Mouse (Mus musculus) thymus, adult 2 months (tissue): ENCODE results near the gene Cfl1. TPM values are rescaled to one million over a fixed set of nuclear protein-coding genes. Genes with fewer than 3 reads are reported as not detected.

Experiments used
- DNase-seq: peaks from one replicate; pipeline ENCODE4 v3.0.0; 2021
- H3K27ac ChIP-seq: fragments of 200-500 bp; 2 replicates; pipeline ENCODE4 v1.5.1; 2012; ENCODE audit warnings: low read length, control low read depth; ENCODE audit not compliant: control insufficient read depth, insufficient read depth
- H3K27me3 ChIP-seq: fragments of 200-500 bp; 2 replicates; pipeline ENCODE4 v1.6.1; 2012; ENCODE audit warnings: mild to moderate bottlenecking, low read length, moderate library complexity, mixed read lengths; ENCODE audit not compliant: control insufficient read depth, insufficient read depth
- H3K36me3 ChIP-seq: fragments of 200-500 bp; 2 replicates; pipeline ENCODE4 v1.6.1; 2012; ENCODE audit warnings: mild to moderate bottlenecking, low read length, moderate library complexity; ENCODE audit not compliant: control insufficient read depth, insufficient read depth
- H3K4me1 ChIP-seq: fragments of 200-500 bp; replicated peaks from 2 replicates; pipeline ENCODE4 v1.6.1; 2012; ENCODE audit warnings: low read length; ENCODE audit not compliant: control insufficient read depth, insufficient read depth
- H3K4me3 ChIP-seq: fragments of 200-500 bp; 2 replicates; pipeline ENCODE4 v1.5.1; 2012; ENCODE audit warnings: mild to moderate bottlenecking, low read length, control low read depth, moderate library complexity; ENCODE audit not compliant: control insufficient read depth, insufficient read depth
- CTCF ChIP-seq: fragments of 200-500 bp; IDR thresholded peaks from 2 replicates; pipeline ENCODE4 v1.5.1; 2012; ENCODE audit warnings: mild to moderate bottlenecking, control low read depth, low read length, moderate library complexity, borderline replicate concordance; ENCODE audit not compliant: control insufficient read depth, poor library complexity, insufficient read depth; ENCODE audit errors: extremely low read depth
- POLR2A ChIP-seq: fragments of 200-500 bp; IDR thresholded peaks from 2 replicates; pipeline ENCODE4 v1.6.1; 2012; ENCODE audit warnings: mild to moderate bottlenecking, low read length, control low read depth, moderate library complexity; ENCODE audit not compliant: control insufficient read depth, poor library complexity, insufficient read depth; ENCODE audit errors: extremely low read depth
- WGBS: fragments of 180-500 bp; shearing (Covaris S2); methylation state at CpG from one replicate; pipeline ENCODE4 v1.1.7; 2018; 5-methylcytosine and 5-hydroxymethylcytosine counted together
- polyA plus RNA-seq: library from polyadenylated mRNA; depleted of rRNA; stranded (reverse); fragments of >200 nt; gene quantifications from 2 replicates; pipeline ENCODE4 v1.2.3, GENCODE M21; 2012

The Cfl1 gene
- polyA plus RNA-seq, 1 experiment, result 1,557 TPM

- WGBS, result 94% methylated on average over 3 of the region's 3 CpGs
- no peak for TF ChIP-seq CTCF
- no peak for TF ChIP-seq POLR2A
- Histone ChIP-seq H3K27ac (no peak overlapping the region), H3K36me3 (peaks cover 51% of the 10 kb centered on the region), H3K4me3 (no peak overlapping the region), H3K27me3 (no peaks in the 10 kb centered on the region), H3K4me1 (peaks cover 7% of the 10 kb centered on the region)
- no peak for DNase-seq
Measured at GRCm38 (mm10) chr19:5494314-5494713, 4.1 kb downstream of the Cfl1 start.

GRCm38 (mm10) chr19:5495353-5496051 is 5.2 kb downstream of the Cfl1 start:
- TF ChIP-seq POLR2A, result no peak
- no peak for TF ChIP-seq CTCF
- DNase-seq, result no peak
- 90% methylated on average over 12 of the region's 12 CpGs for WGBS
- H3K4me1 ChIP-seq, result 0 out of 2 replicates have a peak, but pooled peaks cover 3% of the 10 kb centered on the region
- peaks cover 51% of the 10 kb centered on the region for H3K36me3 ChIP-seq
- H3K27me3 ChIP-seq, result no peaks in the 10 kb centered on the region
- H3K4me3 ChIP-seq, result no peak overlapping the region
- H3K27ac ChIP-seq, result no peak overlapping the region

- no peaks in the 10 kb centered on the region for H3K27me3 ChIP-seq
- 97% methylated on average over 16 of the region's 16 CpGs for WGBS
- H3K27ac ChIP-seq, result no peak overlapping the region
- TF ChIP-seq POLR2A (no peak), CTCF (no peak)
- no peak overlapping the region for H3K4me3 ChIP-seq
- 0 out of 2 replicates have a peak, but pooled peaks cover 3% of the 10 kb centered on the region for H3K4me1 ChIP-seq
- peaks cover 51% of the 10 kb centered on the region for H3K36me3 ChIP-seq
- DNase-seq, result no peak
Measured at GRCm38 (mm10) chr19:5496052-5496370, 5.8 kb downstream of the Cfl1 start.

GRCm38 (mm10) chr19:5500330-5500875 is 10.1 kb downstream of the Cfl1 start:
- no peak for TF ChIP-seq POLR2A
- no peak overlapping the region for H3K27ac ChIP-seq
- H3K4me3 ChIP-seq, result no peak overlapping the region
- peaks cover 27% of the 10 kb centered on the region for H3K36me3 ChIP-seq
- WGBS, result 92% methylated on average over 2 of the region's 2 CpGs
- no peak for DNase-seq
- H3K27me3 ChIP-seq, result no peaks in the 10 kb centered on the region
- H3K4me1 ChIP-seq, result no peaks in the 10 kb centered on the region

- WGBS, result 95% methylated on average over 17 of the region's 17 CpGs
- Histone ChIP-seq H3K4me1 (no peaks in the 10 kb centered on the region), H3K27me3 (no peaks in the 10 kb centered on the region), H3K27ac (no peak within 1 kb of the TSS), H3K4me3 (no peak within 1 kb of the TSS), H3K36me3 (no peaks in the 10 kb centered on the region)
- TF ChIP-seq POLR2A (no peak), CTCF (no peak)
- no peak for DNase-seq
Measured at GRCm38 (mm10) chr19:5503687-5504086, 13.4 kb downstream of the Cfl1 start, which contains the start of gene 1700020D05Rik. Gene 1700020D05Rik (minus strand): TSS chr19:5503787.

- peak; percentile 96 for DNase-seq
- Histone ChIP-seq H3K27me3 (no peaks in the 10 kb centered on the region), H3K27ac (peak within 1 kb of the TSS; percentile 31), H3K4me3 (peak within 1 kb of the TSS; percentile 59), H3K36me3 (no peaks in the 10 kb centered on the region), H3K4me1 (peaks cover 28% of the 10 kb centered on the region)
- WGBS, result 3% methylated on average over 46 of the region's 47 CpGs
- TF ChIP-seq POLR2A, result no peak
- no peak for TF ChIP-seq CTCF
Measured at GRCm38 (mm10) chr19:5510031-5511026, 20.1 kb downstream of the Cfl1 start, which contains the start of gene Snx32. Gene Snx32 (minus strand): TSS chr19:5510538.
